Mouse (Mus musculus) midbrain, embryonic 10.5 days (tissue): ENCODE results near the gene Krtap20-2. TPM values are rescaled to one million over a fixed set of nuclear protein-coding genes. Genes with fewer than 3 reads are reported as not detected.
"Not testable (repeated sequence)": the region's sequence is repeated elsewhere in the genome, so short reads cannot be mapped to it uniquely, and the experiment has no call there.

Source experiments
- DNase-seq: peaks from one replicate; pipeline ENCODE4 v3.0.0-alpha.2; 2017; ENCODE audit warnings: low spot score
- H3K27ac ChIP-seq: fragments of 300-500 bp; sonication (generic); replicated peaks from 2 replicates; pipeline ENCODE4 v1.5.1; 2016; ENCODE audit warnings: mild to moderate bottlenecking
- H3K27me3 ChIP-seq: fragments of 300-500 bp; sonication (generic); 2 replicates; pipeline ENCODE4 v1.6.1; 2016; ENCODE audit warnings: low read depth, mild to moderate bottlenecking; ENCODE audit not compliant: poor library complexity, severe bottlenecking
- H3K36me3 ChIP-seq: fragments of 300-500 bp; sonication (generic); 2 replicates; pipeline ENCODE4 v1.6.1; 2016; ENCODE audit warnings: mild to moderate bottlenecking, moderate library complexity
- H3K4me1 ChIP-seq: fragments of 300-500 bp; sonication (generic); 2 replicates; pipeline ENCODE4 v1.6.1; 2016
- H3K4me3 ChIP-seq: fragments of 300-500 bp; sonication (generic); 2 replicates; pipeline ENCODE4 v1.5.1; 2016; ENCODE audit warnings: mild to moderate bottlenecking, moderate library complexity
- H3K9me3 ChIP-seq: fragments of 300-500 bp; sonication (generic); replicated peaks from 2 replicates; pipeline ENCODE4 v1.6.1; 2016; ENCODE audit warnings: mild to moderate bottlenecking
- WGBS: fragments of 180-500 bp; shearing (Covaris S2); methylation state at CpG from one replicate; pipeline ENCODE4 v1.1.7; 2016; 5-methylcytosine and 5-hydroxymethylcytosine counted together
- polyA plus RNA-seq: library from polyadenylated mRNA; unstranded; fragments of >200 nt; fragmentation: Nextera tagmentation; extraction: Ambion mirVana; gene quantifications from 2 replicates; pipeline ENCODE4 v1.2.1, GENCODE M21; 2016

Gene Krtap20-2
- polyA plus RNA-seq, result not detected in 2 replicates

DNA sequence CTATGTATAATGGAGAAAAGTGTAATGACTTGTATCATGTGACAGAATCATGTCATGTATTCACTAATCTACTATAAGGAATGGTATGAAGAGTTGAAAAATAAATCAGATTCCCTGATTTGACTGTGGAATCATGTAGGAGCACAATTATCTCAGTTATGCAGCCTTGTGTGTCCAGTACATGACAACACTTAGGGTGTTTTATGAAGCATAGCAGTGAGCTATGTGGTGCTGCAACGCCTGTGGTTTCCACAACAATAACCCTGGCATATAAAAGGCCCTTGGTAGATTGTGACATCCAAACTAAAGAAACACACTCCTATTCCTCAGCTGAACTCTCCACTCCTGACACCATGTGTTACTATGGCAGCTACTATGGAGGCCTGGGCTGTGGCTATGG lies at the start of gene Krtap20-2:
TSS of gene Krtap20-2 (plus strand) at position 301 of the 400 bp plus-strand sequence.
- Histone ChIP-seq H3K27me3 (no peaks in the 10 kb centered on the region), H3K36me3 (no peaks in the 10 kb centered on the region), H3K4me3 (no peak within 1 kb of the TSS), H3K9me3 (no peaks in the 10 kb centered on the region), H3K27ac (no peak within 1 kb of the TSS), H3K4me1 (no peaks in the 10 kb centered on the region)
- 78% methylated on average over 1 of the region's 1 CpGs for WGBS
- no peak for DNase-seq

DNA sequence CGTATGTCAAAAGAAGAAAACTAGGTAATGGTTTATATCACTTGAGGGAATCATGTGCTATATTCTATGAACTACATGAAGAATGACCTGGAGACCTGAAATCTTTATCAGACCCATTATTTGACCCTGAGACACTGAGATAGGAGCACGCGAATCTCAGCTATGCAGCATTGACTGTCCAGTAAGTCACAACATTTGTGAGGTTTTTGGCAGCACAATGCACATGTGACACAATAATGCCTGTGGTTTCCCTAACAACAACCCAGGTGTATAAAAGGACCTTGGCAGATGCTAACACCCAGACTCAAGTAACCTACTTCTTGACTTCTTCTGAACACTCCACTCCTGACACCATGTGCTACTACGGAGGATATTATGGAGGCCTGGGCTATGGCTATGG lies 48.0 kb upstream of the Krtap20-2 start, which contains the start of gene Gm9789:
TSS of gene Gm9789 (plus strand) at position 301 of the 400 bp plus-strand sequence.
- Histone ChIP-seq H3K27me3 (no peaks in the 10 kb centered on the region), H3K9me3 (no peaks in the 10 kb centered on the region), H3K4me1 (no peaks in the 10 kb centered on the region), H3K4me3 (no peak within 1 kb of the TSS), H3K36me3 (no peaks in the 10 kb centered on the region), H3K27ac (no peak within 1 kb of the TSS)
- WGBS, result 88% methylated on average over 4 of the region's 4 CpGs
- DNase-seq, result no peak

DNA sequence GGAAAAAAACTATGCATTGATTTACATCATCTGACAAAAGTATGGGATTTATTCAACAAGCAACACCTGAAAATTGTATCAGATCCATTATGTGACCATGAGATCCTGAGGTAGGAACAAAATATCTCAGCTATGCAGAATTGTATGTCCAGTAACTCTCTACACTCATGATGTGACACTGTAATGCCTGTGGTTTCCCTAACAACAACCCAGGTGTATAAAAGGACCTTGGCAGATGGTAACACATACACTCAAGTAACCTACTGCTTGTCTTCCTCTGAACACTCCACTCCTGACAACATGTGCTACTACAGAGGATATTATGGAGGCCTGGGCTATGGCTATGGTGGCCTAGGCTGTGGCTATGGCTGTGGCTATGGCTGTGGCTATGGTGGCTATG lies 36.5 kb upstream of the Krtap20-2 start, which contains the start of gene Gm7735:
TSS of gene Gm7735 (plus strand) at position 301 of the 400 bp plus-strand sequence.
- H3K27ac ChIP-seq, H3K27me3 ChIP-seq, H3K4me3 ChIP-seq, H3K9me3 ChIP-seq, H3K4me1 ChIP-seq, H3K36me3 ChIP-seq, DNase-seq: not testable (repeated sequence)

GRCm38 (mm10) chr16:89174435-89174834 lies 31.2 kb upstream of the Krtap20-2 start, which contains the start of gene 1110057P08Rik:
1110057P08Rik (plus strand) TSS chr16:89174735.
- DNase-seq, result no peak
- 84% methylated on average over 2 of the region's 2 CpGs for WGBS
- Histone ChIP-seq H3K27ac (no peak within 1 kb of the TSS), H3K4me1 (no peaks in the 10 kb centered on the region), H3K27me3 (no peaks in the 10 kb centered on the region), H3K9me3 (no peaks in the 10 kb centered on the region), H3K4me3 (no peak within 1 kb of the TSS), H3K36me3 (no peaks in the 10 kb centered on the region)

- Histone ChIP-seq H3K4me3 (no peak overlapping the region), H3K9me3 (no peaks in the 10 kb centered on the region), H3K27ac (no peak overlapping the region), H3K36me3 (no peaks in the 10 kb centered on the region), H3K27me3 (no peaks in the 10 kb centered on the region), H3K4me1 (no peaks in the 10 kb centered on the region)
- 88% methylated on average over 4 of the region's 4 CpGs for WGBS
- no peak for DNase-seq
Measured at GRCm38 (mm10) chr16:89188621-89189020, 17.0 kb upstream of the Krtap20-2 start.

Other genes starting within 250 kb of the Krtap20-2 start
- gene Krtap16-3, start 243.0 kb upstream of the Krtap20-2 start, polyA plus RNA-seq, result not detected in 2 replicates
- gene Krtap22-2, start 195.1 kb upstream of the Krtap20-2 start, polyA plus RNA-seq, result not detected in 2 replicates
- gene Gm10229, start 190.6 kb upstream of the Krtap20-2 start, polyA plus RNA-seq, result not detected in 2 replicates
- gene Krtap6-1, start 174.2 kb upstream of the Krtap20-2 start, polyA plus RNA-seq, result not detected in 2 replicates
- gene Gm10228, start 164.4 kb upstream of the Krtap20-2 start, polyA plus RNA-seq, result not detected in 2 replicates
- gene Krtap6-5, start 158.0 kb upstream of the Krtap20-2 start, polyA plus RNA-seq, result not detected in 2 replicates
- gene 1110025L11Rik, start 141.9 kb upstream of the Krtap20-2 start, polyA plus RNA-seq, result not detected in 2 replicates
- gene Krtap6-3, start 121.8 kb upstream of the Krtap20-2 start, polyA plus RNA-seq, result not detected in 2 replicates
- not detected in 2 replicates for gene Gm6358, start 65.0 kb upstream of the Krtap20-2 start, polyA plus RNA-seq
- gene Gm10061, start 54.8 kb upstream of the Krtap20-2 start, polyA plus RNA-seq, result not detected in 2 replicates
- not detected in 2 replicates for gene Gm9789, start 47.9 kb upstream of the Krtap20-2 start, polyA plus RNA-seq
- gene Gm7735, start 36.4 kb upstream of the Krtap20-2 start, polyA plus RNA-seq, result not detected in 2 replicates
- gene 1110057P08Rik, start 31.1 kb upstream of the Krtap20-2 start, polyA plus RNA-seq, result not detected in 2 replicates
- not detected in 2 replicates for gene Krtap21-1, start 198.0 kb downstream of the Krtap20-2 start, polyA plus RNA-seq
- not detected in 2 replicates for gene Krtap6-2, start 214.2 kb downstream of the Krtap20-2 start, polyA plus RNA-seq